Mouse (Mus musculus): Measurements from ENCODE around the gene Flad1. TPM values are rescaled to one million over a fixed set of nuclear protein-coding genes. Genes with fewer than 3 reads are reported as not detected.

The Flad1 gene
- polyA plus RNA-seq, 1 experiment from 2014 or later: 18.1 TPM

GRCm38 (mm10) chr3:89364631-89365030 lies 47.0 kb downstream of the Flad1 start:
- Histone ChIP-seq H3K4me3 (ENCODE audit: low read depth, low read length) (no peak overlapping the region), H3K9ac (no peak overlapping the region), H3K27ac (ENCODE audit: low read depth) (no peak overlapping the region), H3K9me3 (ENCODE audit: low read depth, low read length) (no peaks in the 10 kb centered on the region), H3K36me3 (ENCODE audit: insufficient read depth) (no peaks in the 10 kb centered on the region), H3K4me1 (ENCODE audit: insufficient read depth) (no peaks in the 10 kb centered on the region), H3K4me2 (no peak overlapping the region), H3K27me3 (ENCODE audit: insufficient read depth, low read length) (no peaks in the 10 kb centered on the region)
- DNase-seq (no peak), ATAC-seq (ENCODE audit: insufficient read depth) (no peak)
- no peak for TF ChIP-seq CTCF (IDR thresholded peaks at IDR 0.05; ENCODE audit: low read depth)
- WGBS: 61% methylated on average over 8 of the region's 8 CpGs

- WGBS: 80% methylated on average over 7 of the region's 7 CpGs
- Histone ChIP-seq H3K27me3 (ENCODE audit: insufficient read depth, low read length) (no peaks in the 10 kb centered on the region), H3K9me3 (ENCODE audit: low read depth, low read length) (no peaks in the 10 kb centered on the region), H3K4me2 (no peak within 1 kb of the TSS), H3K4me3 (ENCODE audit: low read depth, low read length) (no peak within 1 kb of the TSS), H3K9ac (no peak within 1 kb of the TSS), H3K36me3 (ENCODE audit: insufficient read depth) (no peaks in the 10 kb centered on the region), H3K27ac (ENCODE audit: low read depth) (no peak within 1 kb of the TSS), H3K4me1 (ENCODE audit: insufficient read depth) (no peaks in the 10 kb centered on the region)
- no peak for DNase-seq
- no peak for ATAC-seq (ENCODE audit: insufficient read depth)
- no peak for TF ChIP-seq CTCF (IDR thresholded peaks at IDR 0.05; ENCODE audit: low read depth)
Observed at GRCm38 (mm10) chr3:89361675-89362074, 50.0 kb downstream of the Flad1 start, which contains the start of gene Dcst2. Gene Dcst2 (plus strand): TSS chr3:89361975.

- DNase-seq (no peak), ATAC-seq (ENCODE audit: insufficient read depth) (no peak)
- WGBS: 73% methylated on average over 3 of the region's 3 CpGs
- no peaks in the 10 kb centered on the region for H3K36me3 ChIP-seq (ENCODE audit: insufficient read depth)
- H3K4me1 ChIP-seq (ENCODE audit: insufficient read depth): no peaks in the 10 kb centered on the region
- H3K9me3 ChIP-seq (ENCODE audit: low read depth, low read length): no peaks in the 10 kb centered on the region
- no peak overlapping the region for H3K9ac ChIP-seq
- TF ChIP-seq CTCF (IDR thresholded peaks at IDR 0.05; ENCODE audit: low read depth): no peak
- no peaks in the 10 kb centered on the region for H3K27me3 ChIP-seq (ENCODE audit: insufficient read depth, low read length)
- no peak overlapping the region for H3K27ac ChIP-seq (ENCODE audit: low read depth)
- H3K4me2 ChIP-seq: no peak overlapping the region
- no peak overlapping the region for H3K4me3 ChIP-seq (ENCODE audit: low read depth, low read length)
Observed at GRCm38 (mm10) chr3:89360237-89360636, 51.4 kb downstream of the Flad1 start.

- no peak for ATAC-seq (ENCODE audit: insufficient read depth)
- no peaks in the 10 kb centered on the region for H3K27me3 ChIP-seq (ENCODE audit: insufficient read depth, low read length)
- no peaks in the 10 kb centered on the region for H3K9me3 ChIP-seq (ENCODE audit: low read depth, low read length)
- H3K9ac ChIP-seq: no peak overlapping the region
- no peak overlapping the region for H3K4me2 ChIP-seq
- H3K27ac ChIP-seq (ENCODE audit: low read depth): no peak overlapping the region
- H3K36me3 ChIP-seq (ENCODE audit: insufficient read depth): no peaks in the 10 kb centered on the region
- DNase-seq: no peak
- 51% methylated on average over 6 of the region's 6 CpGs for WGBS
- H3K4me1 ChIP-seq (ENCODE audit: insufficient read depth): no peaks in the 10 kb centered on the region
- TF ChIP-seq CTCF (IDR thresholded peaks at IDR 0.05; ENCODE audit: low read depth): no peak
- H3K4me3 ChIP-seq (ENCODE audit: low read depth, low read length): no peak overlapping the region
Observed at GRCm38 (mm10) chr3:89359630-89360029, 52.0 kb downstream of the Flad1 start.

GRCm38 (mm10) chr3:89356029-89356428 lies 55.6 kb downstream of the Flad1 start:
- Histone ChIP-seq H3K4me1 (ENCODE audit: insufficient read depth) (no peaks in the 10 kb centered on the region), H3K4me2 (no peak overlapping the region), H3K4me3 (ENCODE audit: low read depth, low read length) (no peak overlapping the region), H3K27ac (ENCODE audit: low read depth) (no peak overlapping the region), H3K36me3 (ENCODE audit: insufficient read depth) (no peaks in the 10 kb centered on the region), H3K27me3 (ENCODE audit: insufficient read depth, low read length) (no peaks in the 10 kb centered on the region; the same call in 1 of the 2 replicates), H3K9me3 (ENCODE audit: low read depth, low read length) (no peaks in the 10 kb centered on the region), H3K9ac (no peak overlapping the region)
- DNase-seq (no peak), ATAC-seq (ENCODE audit: insufficient read depth) (no peak)
- TF ChIP-seq CTCF (IDR thresholded peaks at IDR 0.05; ENCODE audit: low read depth): no peak
- 69% methylated on average over 9 of the region's 9 CpGs for WGBS

GRCm38 (mm10) chr3:89355512-89355902 lies 56.2 kb downstream of the Flad1 start:
- no peak for ATAC-seq (ENCODE audit: insufficient read depth)
- Histone ChIP-seq H3K36me3 (ENCODE audit: insufficient read depth) (no peaks in the 10 kb centered on the region), H3K9me3 (ENCODE audit: low read depth, low read length) (no peaks in the 10 kb centered on the region), H3K27ac (ENCODE audit: low read depth) (no peak overlapping the region), H3K9ac (no peak overlapping the region), H3K4me1 (ENCODE audit: insufficient read depth) (no peaks in the 10 kb centered on the region), H3K4me3 (ENCODE audit: low read depth, low read length) (no peak overlapping the region), H3K4me2 (no peak overlapping the region), H3K27me3 (ENCODE audit: insufficient read depth, low read length) (no peaks in the 10 kb centered on the region; the same call in 1 of the 2 replicates)
- no peak for TF ChIP-seq CTCF (IDR thresholded peaks at IDR 0.05; ENCODE audit: low read depth)
- no peak for DNase-seq
- WGBS: 67% methylated on average over 6 of the region's 6 CpGs

GRCm38 (mm10) chr3:89354816-89355511 lies 56.7 kb downstream of the Flad1 start:
- H3K9me3 ChIP-seq (ENCODE audit: low read depth, low read length): no peaks in the 10 kb centered on the region
- ATAC-seq (ENCODE audit: insufficient read depth): peak; percentile 58
- WGBS: 15% methylated on average over 5 of the region's 5 CpGs
- no peaks in the 10 kb centered on the region for H3K4me1 ChIP-seq (ENCODE audit: insufficient read depth)
- no peaks in the 10 kb centered on the region for H3K36me3 ChIP-seq (ENCODE audit: insufficient read depth)
- peak; percentile 94 for TF ChIP-seq CTCF (IDR thresholded peaks at IDR 0.05; ENCODE audit: low read depth)
- H3K4me2 ChIP-seq: no peak overlapping the region
- 0 out of 2 replicates have a peak overlapping the region, but pooled peaks have one; percentile 18 for H3K27ac ChIP-seq (ENCODE audit: low read depth)
- no peak overlapping the region for H3K4me3 ChIP-seq (ENCODE audit: low read depth, low read length)
- no peaks in the 10 kb centered on the region; the same call in 1 of the 2 replicates for H3K27me3 ChIP-seq (ENCODE audit: insufficient read depth, low read length)
- H3K9ac ChIP-seq: no peak overlapping the region
- DNase-seq: peak; percentile 91

Measured in lung, embryonic 14.5 days (tissue).